Mouse (Mus musculus) common myeloid progenitor, adult 5-6 weeks (primary cell): ENCODE results near the gene Ptprg. TPM values are rescaled to one million over a fixed set of nuclear protein-coding genes. Genes with fewer than 3 reads are reported as not detected.
A peak's percentile ranks its signal among the peaks of the same experiment; 100 is the strongest.

ENCODE experiments used
- ATAC-seq: replicated peaks from 2 replicates; pipeline ENCODE4 v1.8.0; 2016; ENCODE audit warnings: low read depth, mild to moderate bottlenecking, moderate TSS enrichment, inconsistent platforms; ENCODE audit not compliant: poor library complexity, severe bottlenecking
- total RNA-seq: library from RNA; stranded (forward); fragments of 200-1000, 187-1606 nt; gene quantifications from 2 replicates; pipeline ENCODE4 v1.2.3, GENCODE M21; 2017

Gene Ptprg
- total RNA-seq, 1 experiment from 2014 or later: not detected

DNA sequence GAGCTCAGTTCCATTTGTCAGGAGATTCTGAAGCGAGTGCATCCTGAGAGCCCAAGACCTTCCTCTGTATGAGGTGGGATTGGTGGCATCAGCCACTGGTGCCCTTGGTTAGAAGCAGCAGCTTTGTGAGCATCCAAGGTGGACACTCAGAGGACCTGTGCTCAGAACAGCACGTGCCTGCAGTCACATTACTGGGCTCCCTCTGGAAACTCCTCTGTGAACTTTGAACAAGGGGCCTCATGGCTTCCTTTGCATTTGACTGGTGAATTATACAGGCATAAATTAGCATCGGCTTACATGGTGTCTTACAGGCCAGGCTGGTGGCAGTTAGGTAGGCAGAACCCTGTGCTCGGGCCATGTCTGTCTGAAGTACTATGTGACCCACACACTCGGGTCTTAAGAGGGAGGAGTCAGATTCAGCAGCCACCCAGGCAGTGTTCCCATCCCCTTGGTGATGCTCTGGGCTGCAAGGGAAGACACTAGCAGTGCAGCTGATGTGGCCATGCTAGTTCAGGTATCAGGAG is 609.1 kb downstream of the Ptprg start:
- ATAC-seq: no peak

DNA sequence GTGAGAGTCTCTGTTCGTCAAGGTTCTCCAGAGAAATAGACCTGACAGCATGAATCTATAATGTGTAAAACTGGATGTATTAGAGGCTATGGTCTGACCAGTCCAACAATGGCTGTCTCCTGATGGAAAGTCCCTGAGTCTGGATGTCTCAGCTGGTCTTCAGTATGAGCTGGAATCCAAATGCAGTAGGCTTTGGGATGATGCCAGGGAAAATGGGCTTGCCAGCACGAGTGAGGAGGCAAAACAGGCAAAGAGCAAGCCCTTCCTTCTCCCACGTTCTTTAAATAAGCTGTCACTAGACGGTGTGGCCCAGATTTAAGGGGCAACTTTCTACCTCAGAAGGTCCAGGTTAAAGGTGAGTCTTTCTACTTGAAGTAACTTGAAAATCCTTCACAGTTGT is 609.9 kb downstream of the Ptprg start:
- no peak for ATAC-seq

DNA sequence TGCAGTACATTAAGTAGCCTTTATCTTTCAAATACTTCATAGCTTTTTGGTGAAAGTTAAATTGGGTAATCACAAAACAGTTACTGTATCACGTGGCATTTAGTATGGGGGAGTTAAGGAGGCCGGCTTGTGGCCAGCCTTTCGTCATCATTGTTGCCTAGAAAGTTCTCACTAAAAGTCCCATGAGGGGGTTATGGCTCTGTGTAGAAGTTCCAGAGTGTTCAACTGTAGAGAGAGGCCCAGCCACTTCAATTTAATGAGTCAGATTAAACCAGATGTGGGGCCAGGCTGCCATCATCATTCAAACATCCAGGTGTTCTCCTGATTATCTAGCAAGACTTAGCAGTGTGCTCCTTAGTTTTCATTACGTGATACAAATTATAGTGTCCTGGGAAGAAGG is 613.9 kb downstream of the Ptprg start:
- no peak for ATAC-seq

DNA sequence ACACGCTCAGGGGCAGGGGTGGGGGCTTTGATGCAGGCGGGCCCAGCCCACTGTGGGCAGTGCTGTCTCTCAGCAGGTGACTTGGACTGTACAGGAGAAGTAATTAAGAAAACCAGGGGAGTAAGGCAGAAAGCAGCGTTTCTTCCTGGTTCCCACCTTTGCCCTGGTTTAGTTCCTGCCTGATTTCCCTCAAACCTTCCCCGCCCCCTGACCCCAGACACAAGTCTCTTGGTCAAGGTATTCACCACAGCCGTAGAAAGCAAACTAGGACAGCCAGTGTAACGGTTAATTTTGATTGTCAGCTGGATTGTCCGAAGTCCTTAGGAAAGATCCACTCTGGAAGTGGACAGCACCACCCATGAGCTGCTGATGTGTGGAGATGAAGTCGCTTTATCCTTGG is 614.3 kb downstream of the Ptprg start:
- ATAC-seq: no peak

DNA sequence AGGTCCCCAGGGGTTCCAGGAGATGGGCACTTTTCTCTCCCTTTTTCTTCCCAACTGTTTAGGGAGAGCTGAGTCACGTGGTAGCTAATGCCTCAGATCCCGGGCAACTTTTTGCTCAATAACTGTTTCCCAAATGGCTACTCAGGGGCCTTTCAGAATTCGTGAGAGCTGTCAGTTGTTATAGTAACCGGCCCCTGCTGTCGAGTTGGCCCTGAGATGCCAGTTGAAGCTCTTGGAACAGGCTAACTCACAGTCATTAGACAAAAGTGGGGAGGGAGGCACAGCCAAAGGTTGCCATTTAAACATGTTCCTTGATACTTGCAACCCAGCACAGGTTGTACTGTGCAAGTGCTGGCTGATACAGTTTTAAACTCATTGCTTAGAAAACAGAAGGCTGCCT is 624.1 kb downstream of the Ptprg start:
- ATAC-seq: no peak

DNA sequence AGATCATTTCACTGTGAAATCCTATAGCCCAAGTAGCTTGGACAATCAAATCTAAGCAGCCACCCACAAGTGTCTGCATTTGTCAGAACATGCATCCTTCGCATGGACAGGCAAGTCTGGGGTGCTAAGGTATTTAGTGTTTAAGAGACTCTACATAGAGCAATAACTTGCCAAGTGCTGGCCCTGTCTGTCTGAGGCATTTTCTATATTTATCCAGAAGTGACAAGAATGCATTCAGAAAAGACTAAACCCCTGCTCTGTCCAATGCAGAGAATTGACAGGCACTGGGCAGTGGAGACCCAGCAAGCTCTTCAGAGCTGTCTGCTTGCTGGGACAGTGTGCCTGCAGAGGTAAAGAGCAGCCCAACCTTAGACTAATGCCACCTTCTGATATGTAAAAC is 625.3 kb downstream of the Ptprg start:
- no peak for ATAC-seq

DNA sequence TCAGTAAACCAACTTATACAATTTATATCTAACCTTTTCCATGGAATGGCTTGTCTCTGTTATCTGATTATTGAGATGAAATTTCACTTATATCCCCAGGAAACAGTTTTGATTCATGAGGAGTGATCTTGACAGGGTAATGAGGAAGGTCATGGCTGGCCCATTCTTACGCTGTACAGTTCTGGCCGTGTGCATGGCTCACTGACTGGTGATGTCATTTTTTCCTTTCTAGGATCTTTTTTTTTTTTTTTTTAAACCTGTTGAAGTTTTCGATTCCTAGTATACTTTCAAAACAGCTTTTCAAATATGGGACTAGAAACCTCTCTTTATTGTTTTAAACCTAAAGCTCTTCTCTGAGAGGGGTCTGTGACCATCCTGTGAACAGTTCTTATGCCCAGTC is 626.8 kb downstream of the Ptprg start:
- ATAC-seq: no peak

DNA sequence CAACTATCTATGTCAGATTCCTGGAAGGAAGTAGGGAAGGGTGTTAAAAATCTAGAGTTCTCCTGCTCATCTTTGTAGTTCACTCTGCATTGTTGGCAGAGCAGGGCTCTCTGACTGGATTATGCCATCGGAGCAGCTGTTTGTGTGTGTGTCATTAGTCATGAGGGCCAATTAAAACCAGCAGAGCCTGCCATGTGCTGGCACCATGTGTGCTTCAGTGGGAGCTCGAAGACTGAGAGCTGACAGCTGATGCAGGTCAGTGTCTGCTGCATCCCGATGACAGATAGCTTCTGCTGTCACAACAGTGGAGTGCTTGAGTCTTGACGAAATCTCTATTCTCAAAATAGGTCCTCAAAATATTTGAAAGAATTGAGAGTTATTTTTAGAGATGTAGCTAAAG is 631.7 kb downstream of the Ptprg start:
- ATAC-seq: no peak

DNA sequence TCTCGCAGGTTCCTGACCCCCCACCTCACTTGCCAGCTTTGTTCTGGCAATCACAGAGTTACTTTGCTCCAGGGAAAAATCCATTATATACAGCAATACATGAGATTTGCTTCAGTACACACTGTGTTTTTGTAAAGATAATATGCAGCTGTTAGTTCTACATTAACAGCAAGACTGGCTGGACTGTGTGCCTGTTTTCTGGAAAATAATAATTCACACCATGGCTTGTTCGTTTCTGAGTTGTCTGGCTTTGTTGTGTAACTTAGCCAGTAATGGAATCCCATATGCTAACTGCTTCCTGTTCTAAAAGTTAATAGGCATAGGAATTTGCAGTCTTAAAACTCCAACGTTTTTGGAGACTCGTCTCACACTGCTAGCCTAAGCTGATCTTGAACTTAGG is 635.0 kb downstream of the Ptprg start:
- no peak for ATAC-seq

DNA sequence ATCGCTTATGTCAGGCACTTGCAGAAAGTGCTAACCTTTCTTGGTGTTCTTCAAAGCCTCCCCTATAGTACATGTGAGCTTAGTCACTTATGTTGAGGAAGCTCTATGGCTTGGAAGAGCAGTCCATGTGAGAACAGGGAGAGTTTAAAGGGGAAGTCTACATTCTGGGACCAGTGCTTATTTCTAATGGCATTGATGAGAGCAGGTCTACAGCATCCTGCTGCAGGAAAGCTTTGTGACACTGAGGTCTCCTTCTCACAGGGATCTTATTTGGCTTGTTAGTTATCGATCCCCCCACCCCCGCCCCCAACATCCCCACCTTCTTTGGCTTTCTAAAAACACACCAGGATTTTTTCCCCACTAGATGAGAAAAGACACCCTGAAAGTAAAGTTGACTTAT is 635.9 kb downstream of the Ptprg start:
- ATAC-seq: no peak

DNA sequence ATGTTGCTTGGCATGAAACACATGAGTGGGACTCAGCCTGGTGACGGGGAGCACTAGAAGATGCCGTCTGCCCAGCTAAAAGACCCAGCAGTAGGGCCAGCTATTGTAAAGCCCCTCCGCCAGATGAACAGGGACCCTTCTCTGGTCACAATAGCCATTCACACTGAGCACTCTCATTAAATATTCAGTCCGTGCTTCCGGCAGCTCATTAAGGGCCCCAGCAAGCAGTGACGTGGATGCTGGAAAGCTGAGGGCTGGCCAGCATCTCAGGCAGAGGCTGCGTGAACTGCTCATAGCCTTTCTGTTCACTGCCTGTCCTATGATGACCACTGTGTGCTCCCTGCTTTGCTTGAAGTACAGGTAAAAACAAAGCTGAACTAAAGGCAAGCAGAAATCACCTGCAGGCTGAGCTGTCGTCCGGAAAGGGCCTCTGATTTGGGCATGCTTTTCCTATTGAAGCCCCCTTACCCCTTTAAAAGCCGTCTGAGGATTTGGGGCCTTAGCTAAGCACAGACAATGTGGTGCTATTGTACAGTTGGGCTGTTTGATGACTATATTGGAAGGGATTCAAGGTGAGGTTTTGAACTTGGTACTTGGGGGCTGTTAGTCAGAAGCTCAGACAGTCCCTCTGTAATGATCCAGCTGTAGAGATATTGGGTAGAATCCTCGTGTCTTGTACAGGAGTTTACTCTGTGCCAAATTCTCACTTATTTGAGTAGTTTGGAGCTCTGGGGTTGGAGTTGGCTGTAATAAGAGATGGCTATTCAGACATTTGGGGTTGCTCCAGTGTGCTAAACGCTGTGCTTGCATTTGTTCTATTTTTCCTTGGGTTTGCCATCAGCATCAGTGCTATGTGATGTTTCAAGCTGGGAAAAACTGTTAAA is 636.6 kb downstream of the Ptprg start:
- no peak for ATAC-seq

DNA sequence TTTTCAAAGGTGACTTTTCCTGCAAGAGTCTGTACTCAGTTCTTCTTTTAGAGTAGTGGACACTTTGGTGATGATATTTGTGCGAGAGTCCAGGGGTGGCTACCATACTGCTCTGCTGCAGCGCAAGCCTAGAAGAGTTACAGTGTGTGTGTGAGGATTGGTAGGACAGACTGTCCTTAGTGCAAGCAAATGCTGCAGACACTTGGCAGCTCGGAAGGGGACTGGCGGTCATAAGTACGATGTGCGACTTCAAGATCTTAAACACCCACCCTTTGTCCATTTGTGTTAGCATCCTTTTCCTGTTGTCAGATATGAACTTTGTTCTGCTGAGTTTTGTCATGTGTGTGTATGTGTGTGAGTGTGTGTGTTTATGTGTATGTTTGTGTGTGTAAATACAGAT is 637.7 kb downstream of the Ptprg start:
- no peak for ATAC-seq

DNA sequence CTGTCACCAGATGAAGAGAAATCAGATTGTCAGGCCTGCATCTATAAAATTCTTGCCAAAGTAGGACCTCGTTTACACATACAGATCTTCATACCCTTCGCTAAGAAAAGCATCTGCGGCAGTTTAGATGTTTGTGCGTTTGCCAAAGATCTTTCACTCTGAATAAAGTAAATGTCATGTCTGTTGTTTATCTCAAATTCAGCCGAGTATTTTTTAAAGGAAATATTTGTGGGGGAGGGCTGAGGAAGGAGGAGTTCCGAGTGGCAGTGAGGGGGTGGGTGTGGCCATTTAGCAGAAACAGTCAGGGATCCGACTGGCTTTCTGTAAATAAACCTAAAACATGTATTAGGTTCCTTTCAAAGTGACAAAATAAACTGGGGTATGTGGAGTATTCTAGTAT is 645.4 kb downstream of the Ptprg start:
- ATAC-seq: no peak

DNA sequence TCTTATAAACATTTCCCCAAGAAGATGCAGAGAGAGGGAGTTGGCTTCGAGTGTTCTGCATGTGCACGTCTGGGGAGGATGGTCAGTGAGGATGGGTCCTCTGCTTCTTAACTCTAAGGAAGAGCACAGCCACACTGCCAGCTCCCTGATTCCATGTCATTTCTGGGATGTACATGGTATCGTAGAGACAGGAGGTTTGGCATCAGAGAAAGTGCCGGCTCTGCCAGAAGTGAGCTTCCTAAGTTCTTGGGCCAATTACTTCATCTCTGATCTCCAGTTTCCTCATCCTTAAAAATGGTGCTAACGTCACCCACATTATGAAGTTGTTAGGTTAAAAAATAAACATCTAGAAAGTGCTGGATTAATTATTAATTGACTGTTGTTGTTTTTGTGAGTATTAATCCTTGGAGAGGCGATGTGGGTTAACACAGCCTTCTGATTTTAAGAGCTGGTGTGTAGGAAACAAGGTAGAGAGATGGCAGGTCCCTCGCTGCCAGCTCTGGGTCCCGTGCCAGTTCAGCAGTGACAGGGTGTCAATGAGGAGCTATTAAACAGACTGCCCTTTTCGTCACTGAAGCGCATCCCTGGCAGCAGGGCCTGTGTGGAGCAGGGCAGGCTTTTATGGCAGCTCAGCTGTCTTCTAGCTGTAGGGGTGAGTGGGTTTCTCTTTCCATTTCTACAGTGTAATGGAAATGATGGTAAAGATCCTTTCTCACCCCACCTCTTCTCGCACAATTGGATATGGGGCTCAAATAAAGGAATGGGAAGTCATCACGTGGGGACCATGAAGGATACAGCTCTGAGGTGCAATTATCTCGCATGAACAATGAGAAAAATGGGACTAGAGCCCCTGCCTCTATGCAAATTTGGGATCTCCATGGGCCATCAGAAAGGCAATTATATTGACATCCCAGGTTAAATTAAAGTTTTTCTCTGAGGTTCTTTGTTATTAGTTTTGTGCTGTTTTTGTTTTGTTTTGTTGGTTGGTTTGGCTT is 646.9 kb downstream of the Ptprg start:
- ATAC-seq: no peak

DNA sequence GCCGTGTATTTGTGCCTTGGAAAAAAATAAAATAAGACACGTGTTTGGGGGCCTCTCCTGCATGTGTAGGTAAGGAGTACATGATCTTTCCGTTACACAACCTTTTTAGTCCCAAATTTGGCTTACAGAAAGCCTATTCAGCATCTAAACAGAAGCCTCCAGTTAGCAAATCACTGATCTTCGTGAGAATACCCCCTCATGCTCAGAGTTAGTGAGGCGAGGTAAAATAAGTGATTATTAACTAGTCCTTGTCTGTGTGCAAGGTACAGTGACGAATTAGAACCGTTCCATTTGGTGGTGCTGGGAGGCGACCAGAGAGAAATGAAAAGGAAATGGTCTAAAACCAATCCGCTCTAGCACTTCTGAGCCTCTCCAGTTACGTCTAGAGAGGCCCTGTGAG is 648.9 kb downstream of the Ptprg start:
- ATAC-seq: no peak

DNA sequence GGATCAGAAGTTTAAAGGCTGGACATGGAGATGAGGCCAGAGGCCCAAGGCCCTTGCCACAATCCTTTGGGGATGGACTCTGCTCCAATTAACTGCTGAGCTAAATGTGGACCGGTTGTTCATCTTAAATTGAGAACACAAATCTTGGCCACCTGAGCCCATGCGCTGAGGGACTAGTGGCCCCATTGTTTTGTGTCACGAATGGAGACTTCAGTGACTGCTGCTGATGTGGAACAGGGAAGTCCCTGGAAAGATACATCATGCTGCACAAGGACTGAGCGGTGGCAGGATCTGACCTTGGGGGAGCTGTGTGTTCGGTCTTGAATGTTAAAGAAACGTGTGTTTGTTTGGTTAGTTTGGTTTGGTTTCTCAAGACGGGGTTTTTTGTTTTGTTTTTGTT is 649.7 kb downstream of the Ptprg start:
- no peak for ATAC-seq

DNA sequence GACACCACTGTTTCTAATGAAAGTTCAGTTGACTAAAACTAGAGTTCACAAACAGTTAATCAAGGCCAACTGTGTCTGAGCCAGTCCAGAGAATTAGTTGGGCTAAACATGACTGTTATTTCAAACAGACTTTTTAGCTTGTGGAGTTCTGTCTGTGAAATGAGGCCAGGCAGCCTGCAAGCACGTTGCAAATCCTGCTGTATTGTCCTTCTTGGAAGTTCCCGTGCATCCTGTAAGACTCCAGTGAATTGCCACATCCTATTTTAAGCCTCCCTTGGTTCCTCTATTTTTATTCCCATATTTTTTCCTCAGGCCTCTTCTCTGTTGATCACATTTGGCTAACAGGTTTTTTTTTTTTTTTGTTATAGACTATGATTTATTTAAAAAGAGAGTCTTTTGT is 652.8 kb downstream of the Ptprg start:
- no peak for ATAC-seq

DNA sequence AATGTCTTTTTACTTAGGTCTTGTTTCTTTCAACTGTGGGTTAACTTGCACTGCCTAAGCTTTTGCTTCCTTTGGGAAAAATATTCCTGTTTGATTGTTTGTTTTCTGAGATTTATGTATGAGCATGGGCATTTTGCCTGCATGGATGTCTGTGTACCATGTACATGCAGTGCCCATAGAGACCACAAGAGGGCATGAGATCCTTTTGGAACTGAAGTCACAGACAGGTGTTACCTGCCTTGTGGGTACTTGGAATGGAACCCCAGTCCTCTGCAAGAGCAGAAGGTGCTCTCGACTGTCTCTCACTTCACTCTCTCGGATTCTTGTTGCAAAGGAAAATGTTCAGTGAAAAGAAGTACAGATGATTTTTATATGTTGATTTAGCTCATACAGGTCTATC is 655.2 kb downstream of the Ptprg start:
- ATAC-seq: peak; percentile 58; the same call in 1 of the 2 replicates

DNA sequence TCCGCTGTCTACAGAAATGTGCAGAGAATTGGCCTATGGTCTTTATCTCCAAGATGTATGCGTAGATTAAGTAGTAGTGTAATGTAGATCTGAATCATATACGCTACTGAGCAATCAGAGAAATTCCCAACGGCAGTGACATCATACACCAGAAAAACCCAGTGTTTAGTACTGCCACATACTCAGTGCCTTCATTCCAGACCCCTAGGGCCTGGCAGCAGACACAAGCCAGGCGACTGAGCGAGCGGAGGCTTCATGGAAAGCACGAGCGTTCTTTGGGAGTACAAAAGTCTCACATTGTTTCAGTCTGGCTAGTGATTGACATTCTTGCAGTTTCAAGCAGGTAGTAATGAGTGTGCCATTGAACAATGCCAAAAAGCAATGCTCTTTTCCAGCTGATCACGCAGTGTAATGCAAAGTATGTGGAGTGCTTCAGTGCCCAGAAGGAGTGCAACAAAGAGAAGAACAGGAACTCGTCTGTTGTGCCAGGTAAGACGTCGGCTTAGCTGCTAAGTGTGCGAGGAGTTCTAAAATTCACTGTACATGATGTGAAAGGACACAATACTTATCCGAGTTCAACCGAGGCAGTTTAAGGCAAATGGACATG is 665.3 kb downstream of the Ptprg start:
- ATAC-seq: no peak

DNA sequence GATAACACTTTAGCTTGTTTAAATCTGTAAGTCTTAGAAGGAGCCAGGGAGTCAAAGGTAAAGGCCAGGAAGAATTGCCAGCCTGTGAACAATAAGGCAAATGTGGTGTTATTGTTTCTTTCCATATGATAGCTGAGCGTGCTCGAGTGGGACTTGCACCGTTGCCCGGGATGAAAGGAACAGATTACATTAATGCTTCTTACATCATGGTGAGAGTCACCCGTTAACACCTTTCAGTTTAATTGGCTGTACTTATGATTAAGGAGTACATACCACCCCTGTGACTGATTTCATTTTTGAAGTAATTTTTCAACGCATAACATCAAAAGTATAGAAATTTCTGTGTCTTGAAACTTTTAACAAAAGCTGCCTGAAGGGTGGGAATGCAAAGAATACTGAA is 666.5 kb downstream of the Ptprg start:
- no peak for ATAC-seq
